Mouse (Mus musculus) hindbrain, embryonic 15.5 days (tissue): Measurements from ENCODE around the gene Shroom2. TPM values are rescaled to one million over a fixed set of nuclear protein-coding genes. Genes with fewer than 3 reads are reported as not detected.
A peak's percentile ranks its signal among the peaks of the same experiment; 100 is the strongest.

Source experiments
- ATAC-seq: fragments of 200-750 bp; cut with Nextera tagmentation; 2 replicates; pipeline ENCODE4 v1.8.0; 2017; ENCODE audit warnings: low read depth, moderate number of reproducible peaks, moderate TSS enrichment; ENCODE audit not compliant: low FRiP score
- H3K27ac ChIP-seq: fragments of 300-500 bp; sonication (generic); replicated peaks from 2 replicates; pipeline ENCODE4 v1.5.1; 2015; ENCODE audit warnings: mild to moderate bottlenecking, inconsistent platforms
- H3K27me3 ChIP-seq: fragments of 300-500 bp; sonication (generic); 2 replicates; pipeline ENCODE4 v1.6.1; 2015; ENCODE audit warnings: control low read depth, inconsistent platforms
- H3K36me3 ChIP-seq: fragments of 300-500 bp; sonication (generic); 2 replicates; pipeline ENCODE4 v1.6.1; 2015; ENCODE audit warnings: control low read depth, inconsistent platforms
- H3K4me1 ChIP-seq: fragments of 300-500 bp; sonication (generic); replicated peaks from 2 replicates; pipeline ENCODE4 v1.6.1; 2015; ENCODE audit warnings: control low read depth, inconsistent platforms
- H3K4me2 ChIP-seq: fragments of 300-500 bp; sonication (generic); 2 replicates; pipeline ENCODE4 v1.6.1; 2015; ENCODE audit warnings: moderate library complexity, mild to moderate bottlenecking, inconsistent platforms
- H3K4me3 ChIP-seq: fragments of 300-500 bp; sonication (generic); 2 replicates; pipeline ENCODE4 v1.5.1; 2015; ENCODE audit warnings: mild to moderate bottlenecking, inconsistent platforms
- H3K9ac ChIP-seq: fragments of 300-500 bp; sonication (generic); 2 replicates; pipeline ENCODE4 v1.6.1; 2015; ENCODE audit warnings: inconsistent platforms
- H3K9me3 ChIP-seq: fragments of 300-500 bp; sonication (generic); 2 replicates; pipeline ENCODE4 v1.6.1; 2016; ENCODE audit warnings: control low read depth, inconsistent platforms
- WGBS: fragments of 180-500 bp; shearing (Covaris S2); methylation state at CpG from one replicate; pipeline ENCODE4 v1.1.7; 2015; 5-methylcytosine and 5-hydroxymethylcytosine counted together
- polyA plus RNA-seq: library from polyadenylated mRNA; unstranded; fragments of >200 nt; fragmentation: Nextera tagmentation; extraction: Ambion mirVana; gene quantifications from 2 replicates; pipeline ENCODE4 v1.2.1, GENCODE M21; 2015

The Shroom2 gene
- polyA plus RNA-seq, result 125 and 126 TPM in 2 replicates

- H3K4me2 ChIP-seq, result peak within 1 kb of the TSS; percentile 68
- H3K27me3 ChIP-seq, result peaks cover 20% of the 10 kb centered on the region
- WGBS, result 22% methylated on average over 41 of the region's 55 CpGs
- H3K4me3 ChIP-seq, result peak within 1 kb of the TSS; percentile 54
- H3K4me1 ChIP-seq, result 0 out of 2 replicates have a peak, but pooled peaks cover 3% of the 10 kb centered on the region
- ATAC-seq, result peak; percentile 85
- H3K9ac ChIP-seq, result peak within 1 kb of the TSS; percentile 46
- H3K36me3 ChIP-seq, result no peaks in the 10 kb centered on the region
- no peaks in the 10 kb centered on the region for H3K9me3 ChIP-seq
- H3K27ac ChIP-seq, result no peak within 1 kb of the TSS
Observed at GRCm38 (mm10) chrX:152768891-152769599, at the start of gene Shroom2. TSS of gene Shroom2 (minus strand) at chrX:152769465.

- no peaks in the 10 kb centered on the region for H3K9me3 ChIP-seq
- H3K4me2 ChIP-seq, result no peak overlapping the region
- ATAC-seq, result no peak
- no peak overlapping the region for H3K27ac ChIP-seq
- no peak overlapping the region for H3K9ac ChIP-seq
- H3K4me3 ChIP-seq, result no peak overlapping the region
- no peaks in the 10 kb centered on the region for H3K36me3 ChIP-seq
- H3K27me3 ChIP-seq, result no peaks in the 10 kb centered on the region
- H3K4me1 ChIP-seq, result no peaks in the 10 kb centered on the region
Observed at GRCm38 (mm10) chrX:152818996-152819395, 49.7 kb upstream of the Shroom2 start.

DNA sequence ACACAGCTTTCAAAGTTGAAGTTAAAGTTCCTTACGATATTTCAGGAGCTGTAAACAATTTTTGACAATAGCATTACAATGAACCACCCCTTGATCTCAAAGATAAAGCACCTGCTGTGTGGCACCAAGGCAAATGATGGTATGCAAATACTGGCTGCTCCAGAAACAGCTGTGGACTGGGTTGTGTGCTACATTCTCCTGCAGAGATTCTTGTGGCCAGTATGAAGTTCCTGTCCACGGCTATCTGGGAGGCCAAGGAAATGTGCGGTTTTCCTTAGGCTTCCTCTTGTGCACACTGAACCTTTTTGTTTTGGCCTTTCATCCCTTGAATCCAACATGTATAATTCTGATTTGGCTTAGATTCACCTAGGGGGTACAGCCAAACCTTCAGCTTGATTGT is 44.1 kb upstream of the Shroom2 start:
- no peak for ATAC-seq
- Histone ChIP-seq H3K9me3 (no peaks in the 10 kb centered on the region), H3K4me1 (no peaks in the 10 kb centered on the region), H3K27me3 (no peaks in the 10 kb centered on the region), H3K36me3 (no peaks in the 10 kb centered on the region), H3K9ac (no peak overlapping the region), H3K27ac (no peak overlapping the region), H3K4me3 (no peak overlapping the region), H3K4me2 (no peak overlapping the region)
- WGBS, result 75% methylated on average over 3 of the region's 3 CpGs

GRCm38 (mm10) chrX:152805317-152805716 is 36.1 kb upstream of the Shroom2 start:
- no peak for ATAC-seq
- 0 out of 2 replicates have a peak, but pooled peaks cover 2% of the 10 kb centered on the region for H3K27me3 ChIP-seq
- no peaks in the 10 kb centered on the region for H3K36me3 ChIP-seq

DNA sequence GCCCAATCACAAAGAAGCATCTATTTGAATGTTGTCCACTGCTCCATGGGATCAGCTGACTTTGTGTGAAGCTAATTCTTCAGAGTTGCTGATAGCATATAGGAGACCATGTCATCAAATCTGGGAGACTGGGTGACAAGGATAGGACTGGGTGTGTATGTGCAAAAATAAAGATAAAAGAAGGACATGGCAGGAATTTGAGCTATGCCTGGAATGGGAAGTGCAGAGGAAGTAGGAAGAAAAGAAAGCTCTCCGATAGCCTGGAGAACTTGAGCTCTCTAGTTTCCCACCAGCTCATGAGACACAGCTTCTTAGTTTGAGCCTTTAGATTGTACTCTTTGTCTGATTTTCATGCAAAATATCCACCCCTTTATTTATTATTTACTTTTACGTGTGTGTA is 19.3 kb upstream of the Shroom2 start:
- 77% methylated on average over 2 of the region's 2 CpGs for WGBS
- Histone ChIP-seq H3K9ac (no peak overlapping the region), H3K9me3 (no peaks in the 10 kb centered on the region)

More at GRCm38 (mm10) chrX:152805317-152805716, 36.1 kb upstream of the Shroom2 start:
- Histone ChIP-seq H3K27ac (no peak overlapping the region), H3K9me3 (no peaks in the 10 kb centered on the region), H3K4me3 (no peak overlapping the region), H3K4me2 (no peak overlapping the region), H3K9ac (no peak overlapping the region), H3K4me1 (no peaks in the 10 kb centered on the region)

DNA sequence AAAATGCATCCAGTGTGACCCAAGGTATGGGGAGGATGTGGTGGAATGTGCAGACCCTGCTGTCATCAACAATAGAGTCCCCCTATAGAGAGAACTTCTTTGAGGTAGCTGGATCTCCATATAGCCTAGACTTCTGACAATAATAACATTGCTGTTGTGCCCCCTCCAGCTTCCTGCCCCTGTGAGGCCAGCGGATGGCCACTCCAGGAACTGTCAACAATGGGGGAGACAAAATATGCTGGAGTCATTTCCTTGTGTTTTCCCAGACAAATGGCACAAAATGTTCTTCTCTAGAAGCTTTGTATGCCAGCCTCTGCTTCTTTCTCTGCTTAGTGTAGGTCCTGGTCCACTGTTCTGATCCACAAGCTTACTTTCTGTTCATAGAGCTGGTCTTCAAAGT is 18.9 kb upstream of the Shroom2 start:
- Histone ChIP-seq H3K4me3 (no peak overlapping the region), H3K4me1 (no peaks in the 10 kb centered on the region), H3K4me2 (no peak overlapping the region), H3K9me3 (no peaks in the 10 kb centered on the region), H3K27ac (no peak overlapping the region), H3K9ac (no peak overlapping the region), H3K27me3 (no peaks in the 10 kb centered on the region; the same call in 1 of the 2 replicates), H3K36me3 (no peaks in the 10 kb centered on the region)
- WGBS, result 81% methylated on average over 1 of the region's 1 CpGs
- ATAC-seq, result no peak

More for the DNA sequence above, 19.3 kb upstream of the Shroom2 start:
- Histone ChIP-seq H3K27me3 (no peaks in the 10 kb centered on the region; the same call in 1 of the 2 replicates), H3K4me3 (no peak overlapping the region), H3K27ac (no peak overlapping the region), H3K4me1 (no peaks in the 10 kb centered on the region), H3K36me3 (no peaks in the 10 kb centered on the region), H3K4me2 (no peak overlapping the region)
- no peak for ATAC-seq

- Histone ChIP-seq H3K4me2 (peak within 1 kb of the TSS; percentile 58), H3K9me3 (no peaks in the 10 kb centered on the region), H3K9ac (no peak within 1 kb of the TSS), H3K36me3 (no peaks in the 10 kb centered on the region), H3K27me3 (peaks cover 4% of the 10 kb centered on the region; the same call in 1 of the 2 replicates), H3K4me3 (peak within 1 kb of the TSS; percentile 26), H3K27ac (no peak within 1 kb of the TSS), H3K4me1 (no peaks in the 10 kb centered on the region)
- 22% methylated on average over 26 of the region's 26 CpGs for WGBS
- ATAC-seq, result peak; percentile 34; the same call in 1 of the 2 replicates
Observed at GRCm38 (mm10) chrX:152781720-152782403, 12.6 kb upstream of the Shroom2 start, which contains the start of gene Gpr143. TSS of gene Gpr143 (plus strand) at chrX:152781921.

DNA sequence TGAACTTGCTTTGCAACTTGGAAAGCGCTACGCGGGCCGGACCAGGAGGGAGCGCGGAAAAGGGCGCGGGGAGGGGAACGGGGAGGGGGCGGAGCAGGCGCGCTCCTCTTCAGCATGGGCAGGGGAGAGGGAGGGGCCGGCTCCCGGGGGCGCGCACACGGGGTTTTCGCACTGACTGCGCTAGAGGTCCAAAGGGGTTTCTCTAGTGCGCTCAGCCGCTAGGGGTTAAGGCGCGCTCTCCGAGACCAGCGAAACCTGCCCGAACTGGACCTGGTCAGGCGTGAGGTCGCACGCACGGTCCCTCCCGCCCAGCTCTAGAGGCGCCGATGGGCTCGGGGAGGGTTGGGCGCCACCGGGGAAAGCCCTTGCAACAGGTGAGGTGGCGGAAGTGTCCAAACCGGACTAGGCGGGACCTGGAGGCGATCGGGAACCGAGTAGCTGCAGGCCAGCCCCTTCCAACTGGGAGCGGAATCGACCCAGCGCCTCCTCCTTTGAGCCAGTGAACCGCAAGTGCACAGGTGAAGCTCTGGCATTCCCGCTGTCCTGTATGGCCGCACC is 414 bp upstream of the Shroom2 start:
- H3K9me3 ChIP-seq, result no peaks in the 10 kb centered on the region
- H3K4me2 ChIP-seq, result peak overlapping the region; percentile 68
- H3K36me3 ChIP-seq, result no peaks in the 10 kb centered on the region
- no peak overlapping the region for H3K27ac ChIP-seq
- H3K27me3 ChIP-seq, result peaks cover 20% of the 10 kb centered on the region
- ATAC-seq, result peak; percentile 94
- H3K4me1 ChIP-seq, result 0 out of 2 replicates have a peak, but pooled peaks cover 3% of the 10 kb centered on the region
- peak overlapping the region; percentile 54 for H3K4me3 ChIP-seq
- 16% methylated on average over 43 of the region's 48 CpGs for WGBS
- H3K9ac ChIP-seq, result peak overlapping the region; percentile 46

- Histone ChIP-seq H3K9ac (no peak overlapping the region), H3K4me2 (no peak overlapping the region), H3K27me3 (peaks cover 8% of the 10 kb centered on the region), H3K4me1 (0 out of 2 replicates have a peak, but pooled peaks cover 3% of the 10 kb centered on the region), H3K4me3 (no peak overlapping the region), H3K27ac (no peak overlapping the region), H3K9me3 (no peaks in the 10 kb centered on the region), H3K36me3 (no peaks in the 10 kb centered on the region)
- ATAC-seq, result no peak
- WGBS, result 44% methylated on average over 2 of the region's 2 CpGs
Observed at GRCm38 (mm10) chrX:152764171-152764570, 5.1 kb downstream of the Shroom2 start.

DNA sequence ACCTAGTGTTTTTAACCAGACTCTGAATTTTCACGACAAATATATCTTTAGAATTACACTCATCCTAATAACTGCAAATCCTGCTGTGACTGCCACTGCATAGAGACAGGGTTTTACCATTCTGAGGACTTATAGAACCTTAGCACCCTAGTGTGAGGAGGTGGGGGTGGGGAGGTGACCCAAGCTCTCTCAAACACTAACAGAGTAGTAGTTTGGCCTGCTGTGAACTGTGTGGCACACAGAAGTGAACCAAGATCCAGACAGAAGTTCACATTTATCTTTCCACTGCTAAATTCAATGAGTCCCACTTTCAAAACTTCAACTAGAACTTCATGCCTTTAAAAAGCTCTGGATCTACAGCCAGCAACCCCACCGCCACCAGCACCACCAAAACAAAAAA is 6.4 kb downstream of the Shroom2 start:
- Histone ChIP-seq H3K4me3 (no peak overlapping the region), H3K27ac (no peak overlapping the region), H3K4me1 (no peaks in the 10 kb centered on the region), H3K36me3 (no peaks in the 10 kb centered on the region), H3K27me3 (peaks cover 3% of the 10 kb centered on the region; the same call in 1 of the 2 replicates), H3K9ac (no peak overlapping the region), H3K4me2 (no peak overlapping the region), H3K9me3 (no peaks in the 10 kb centered on the region)
- 67% methylated on average over 2 of the region's 2 CpGs for WGBS
- no peak for ATAC-seq

DNA sequence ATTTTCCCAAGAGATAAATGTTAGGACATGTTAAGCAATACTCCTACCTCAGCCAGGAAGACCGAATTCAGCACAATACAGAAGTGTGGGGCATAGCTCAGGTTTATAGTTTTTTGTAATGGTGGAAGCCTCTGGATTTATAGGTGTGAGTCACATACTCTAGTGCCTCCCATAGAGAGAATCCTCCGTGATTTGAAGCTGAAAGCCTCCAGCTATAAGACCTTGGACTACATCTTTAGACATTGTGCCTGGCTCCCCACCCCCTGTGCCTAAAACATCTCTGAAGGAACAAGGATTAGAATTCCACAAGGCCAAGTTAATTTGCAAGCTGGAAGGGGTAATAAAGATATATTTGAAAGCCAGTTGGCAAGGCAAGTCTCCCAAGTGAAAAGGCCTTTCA is 6.8 kb downstream of the Shroom2 start:
- 61% methylated on average over 2 of the region's 2 CpGs for WGBS
- no peak for ATAC-seq

GRCm38 (mm10) chrX:152756293-152756692 is 13.0 kb downstream of the Shroom2 start:
- Histone ChIP-seq H3K36me3 (no peaks in the 10 kb centered on the region), H3K9me3 (no peaks in the 10 kb centered on the region), H3K9ac (no peak overlapping the region), H3K4me2 (no peak overlapping the region), H3K4me3 (no peak overlapping the region), H3K27me3 (0 out of 2 replicates have a peak, but pooled peaks cover 3% of the 10 kb centered on the region), H3K4me1 (no peaks in the 10 kb centered on the region), H3K27ac (no peak overlapping the region)
- no peak for ATAC-seq
- 94% methylated on average over 5 of the region's 5 CpGs for WGBS

More for the DNA sequence above, 6.8 kb downstream of the Shroom2 start:
- H3K4me2 ChIP-seq, result no peak overlapping the region
- no peak overlapping the region for H3K9ac ChIP-seq
- H3K27me3 ChIP-seq, result peaks cover 3% of the 10 kb centered on the region; the same call in 1 of the 2 replicates
- H3K4me1 ChIP-seq, result no peaks in the 10 kb centered on the region
- H3K4me3 ChIP-seq, result no peak overlapping the region
- H3K9me3 ChIP-seq, result no peaks in the 10 kb centered on the region
- no peak overlapping the region for H3K27ac ChIP-seq
- H3K36me3 ChIP-seq, result no peaks in the 10 kb centered on the region
